ENCODE assay signal across 22 mouse cellular contexts in the genomic region with DNA sequence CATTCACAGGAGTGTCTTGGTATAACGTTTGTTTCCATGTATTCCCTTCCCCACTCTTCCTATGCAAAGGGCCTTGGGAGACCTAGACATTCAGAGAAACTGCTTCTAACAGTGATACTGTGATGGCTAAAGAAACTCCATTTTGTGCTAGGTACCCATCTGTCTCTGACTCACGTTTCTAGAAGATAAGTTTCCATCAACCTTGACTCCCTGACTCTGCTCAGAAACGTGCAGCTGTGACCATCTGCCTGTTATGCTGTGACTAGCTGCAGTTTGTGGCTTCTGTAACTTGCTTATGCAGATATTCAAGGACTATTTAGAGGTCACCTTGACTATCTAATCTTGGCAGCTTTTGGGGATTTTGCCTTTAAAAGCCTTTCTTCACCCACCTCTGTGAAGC. TPM values are rescaled to one million over a fixed set of nuclear protein-coding genes. Genes with fewer than 3 reads are reported as not detected.
DNase-seq lines count a peak whose midpoint lies in the region; ATAC-seq and TF ChIP-seq lines count a peak whose summit lies in the region.
"Had no signal": no experiment of that assay in that cellular context is flagged by ENCODE, and none has a peak within 500 bp of the region (broad histone marks: within the 10 kb centered on the region; RNA-seq: fewer than 3 reads in every experiment).

No protein-coding gene starts in this region.

- H3K27me3 ChIP-seq in erythroblast, embryonic 14.5 days (ENCODE audit: control insufficient read depth), result no peaks in the 10 kb centered on the region
- H3K27me3 ChIP-seq in spleen, adult 2 months (ENCODE audit: control insufficient read depth, insufficient read depth, low read length), result no peaks in the 10 kb centered on the region
- no peaks in the 10 kb centered on the region for H3K27me3 ChIP-seq in CH12.LX (replicated peaks)
- H3K27me3 ChIP-seq: forebrain, embryonic 13.5 days; forebrain, embryonic 15.5 days; Patski had no signal

- no peak for TF ChIP-seq POLR2A in spleen, adult 2 months (IDR thresholded peaks at IDR 0.05; ENCODE audit: low read depth, low read length)
- no peak for TF ChIP-seq POLR2A in CH12.LX (IDR thresholded peaks at IDR 0.05; ENCODE audit: low read depth, low read length)

- peak overlapping the region; percentile 88 for H3K9ac ChIP-seq in CH12.LX (ENCODE audit: insufficient read depth, low read depth)
- H3K9ac ChIP-seq: forebrain, embryonic 13.5 days; forebrain, embryonic 15.5 days; forebrain, postnatal 0 days had no signal

- in situ Hi-C loops in CH12.LX (cut with MboI; ENCODE audit: low pct_ligation_motif_present, low pct_unique_long_range_greater_than_20kb, low sequenced_read_pairs), result loop anchor here (5.0 kb wide), 1 partner anchor 76 kb away; no protein-coding TSS in a partner anchor

- TF ChIP-seq RAD21 in CH12.LX (IDR thresholded peaks at IDR 0.05; ENCODE audit: low read depth, low read length), result no peak

- 45% methylated on average over 3 of the region's 3 CpGs for WGBS in spleen, adult 2 months

- no peak for TF ChIP-seq CTCF in spleen, adult 2 months (IDR thresholded peaks at IDR 0.05; ENCODE audit: extremely low read depth, insufficient read depth, insufficient read length, insufficient replicate concordance)
- TF ChIP-seq CTCF in CH12.LX (conservative IDR thresholded peaks at IDR 0.05 in 1 of 2, IDR thresholded peaks at IDR 0.05 in 1 of 2; ENCODE audit: low read depth in 2 of 2, low read length in 2 of 2), result no peak

- H3K4me2 ChIP-seq in CH12.LX (ENCODE audit: insufficient read depth, low read depth, poor library complexity, severe bottlenecking), result peak overlapping the region; percentile 99
- H3K4me2 ChIP-seq: forebrain, embryonic 15.5 days had no signal

- peak; percentile 85 for TF ChIP-seq EP300 in CH12.LX (IDR thresholded peaks at IDR 0.05; ENCODE audit: low read length)

- H3K4me3 ChIP-seq in erythroblast, embryonic 14.5 days (replicated peaks), result peak overlapping the region; percentile 1
- no peak overlapping the region for H3K4me3 ChIP-seq in spleen, adult 2 months (ENCODE audit: extremely low read depth, insufficient read depth, insufficient read length)
- H3K4me3 ChIP-seq in CH12.LX (replicated peaks in 1 of 3; ENCODE audit: low read depth in 2 of 3, low read length in 2 of 3, poor library complexity in 1 of 3), result peak overlapping the region in 2 of 3 experiments; percentile 82 to 96
- H3K4me3 ChIP-seq: forebrain, embryonic 13.5 days; forebrain, embryonic 15.5 days had no signal

- 0 out of 2 replicates have a peak overlapping the region, but pooled peaks have one; percentile 10 for H3K27ac ChIP-seq in spleen, adult 2 months (ENCODE audit: insufficient read depth, low read length)
- H3K27ac ChIP-seq in CH12.LX (ENCODE audit: insufficient read depth, low read depth), result peak overlapping the region; percentile 79
- H3K27ac ChIP-seq: forebrain, embryonic 13.5 days; forebrain, embryonic 15.5 days had no signal

- peaks cover 41% of the 10 kb centered on the region for H3K4me1 ChIP-seq in erythroblast, embryonic 14.5 days (ENCODE audit: control insufficient read depth)
- H3K4me1 ChIP-seq in spleen, adult 2 months (ENCODE audit: control insufficient read depth, insufficient read depth, insufficient read length), result peaks cover 14% of the 10 kb centered on the region
- H3K4me1 ChIP-seq in CH12.LX (ENCODE audit: control insufficient read depth in 1 of 2, insufficient read depth in 2 of 2), result peaks cover 33 to 77% of the 10 kb centered on the region in 2 experiments

- ATAC-seq in erythroblast, adult 5-6 weeks (replicated peaks; ENCODE audit: low FRiP score, poor library complexity, severe bottlenecking), result no peak
- ATAC-seq: activated CD4-positive, CD25-positive, alpha-beta regulatory T cell, adult 4 months; forebrain, embryonic 13.5 days; forebrain, embryonic 15.5 days; forebrain, postnatal 0 days; Patski had no signal

- peaks cover 50% of the 10 kb centered on the region for H3K36me3 ChIP-seq in erythroblast, embryonic 14.5 days (ENCODE audit: control insufficient read depth)
- H3K36me3 ChIP-seq in spleen, adult 2 months (ENCODE audit: control insufficient read depth, insufficient read depth, low read length), result no peaks in the 10 kb centered on the region
- peaks cover 24 to 39% of the 10 kb centered on the region in 2 experiments for H3K36me3 ChIP-seq in CH12.LX (replicated peaks in 1 of 2; ENCODE audit: control insufficient read depth in 1 of 2, insufficient read depth in 1 of 2, low read length in 1 of 2)

- peaks cover 40% of the 10 kb centered on the region for H3K79me2 ChIP-seq in CH12.LX (replicated peaks; ENCODE audit: control insufficient read depth, extremely low read depth, insufficient read depth, poor library complexity, severe bottlenecking)

- dilution Hi-C loops in CH12.LX (cut with MboI; ENCODE audit: extremely low pct_ligation_motif_present, extremely low pct_unique_long_range_greater_than_20kb, low sequenced_read_pairs), result no loop called here

- no peaks in the 10 kb centered on the region for H3K9me3 ChIP-seq in erythroblast, embryonic 14.5 days (ENCODE audit: control insufficient read depth, low read length)
- no peaks in the 10 kb centered on the region for H3K9me3 ChIP-seq in CH12.LX (replicated peaks; ENCODE audit: low read length)
- H3K9me3 ChIP-seq: forebrain, embryonic 13.5 days; forebrain, embryonic 15.5 days; G1E had no signal

- no peak for DNase-seq in spleen, adult 2 months (ENCODE audit: low read depth in 1 of 2, low spot score in 2 of 2)
- no peak for DNase-seq in spleen, postnatal 4 days (ENCODE audit: low spot score in 2 of 2)
- peak; percentile 80 for DNase-seq in CH12.LX (ENCODE audit: extremely low read depth)
- no peak for DNase-seq in layer of hippocampus, postnatal 10 days (ENCODE audit: low spot score in 2 of 2)
- DNase-seq: adrenal gland, adult 8-10 months; adrenal gland, postnatal 14 days; adrenal gland, postnatal 36 days; cerebellum, adult 11-12 months; cerebellum, adult 2 months; cerebellum, adult 9-10 months; cerebellum, postnatal 10 days; cerebellum, postnatal 25 days; forebrain, postnatal 0 days had no signal

TF ChIP-seq in CH12.LX, 34 proteins besides CTCF, POLR2A, EP300 and RAD21 (continues in another document):
- peak; percentile 100 for TF ChIP-seq BHLHE40 (IDR thresholded peaks at IDR 0.05; ENCODE audit: low read depth, low read length)
- peak; percentile 66 for TF ChIP-seq MEF2A (IDR thresholded peaks at IDR 0.05; ENCODE audit: borderline replicate concordance, low read depth, low read length)
- no peak for TF ChIP-seq MAZ (IDR thresholded peaks at IDR 0.05; ENCODE audit: low read depth, low read length)
- no peak; the same call in 1 of the 2 replicates for TF ChIP-seq CHD2 (IDR thresholded peaks at IDR 0.05; ENCODE audit: low read length)
- no peak for TF ChIP-seq KAT2A (IDR thresholded peaks at IDR 0.05; ENCODE audit: insufficient replicate concordance, low read length)
- no peak for TF ChIP-seq TBP (conservative IDR thresholded peaks at IDR 0.05; ENCODE audit: low read depth, low read length)
- no peak for TF ChIP-seq ZNF384 (IDR thresholded peaks at IDR 0.05; ENCODE audit: low read depth, low read length)
- TF ChIP-seq HCFC1 (IDR thresholded peaks at IDR 0.05; ENCODE audit: low read depth, low read length), result no peak

RNA-seq across cellular contexts. Expression of a gene that starts 1.8 kb away (rescaled TPM):
- 3.0 and 3.7 TPM in 2 replicates for polyA plus RNA-seq in erythroblast, embryonic 14.5 days (2012)
- 3.6 and 6.3 TPM in 2 replicates for total RNA-seq in erythroblast, adult 5-6 weeks (2015; ENCODE audit: low replicate concordance)
- total RNA-seq in erythroblast, adult 5-6 weeks (2017; ENCODE audit: low replicate concordance), result 75.6 and 96.5 TPM in 2 replicates
- 19.9 and 26.7 TPM in 2 replicates for polyA plus RNA-seq in spleen, adult 2 months (2012; rRNA removed)
- 72.2 and 83.6 TPM in 2 replicates for total RNA-seq in CH12.LX (2012; rRNA removed)
- 256 and 275 TPM in 2 replicates for total RNA-seq in CH12.LX (2014; rRNA removed)
- 167 and 219 TPM in 2 replicates for polyA plus RNA-seq in CH12.LX (2012; ENCODE audit: insufficient read length, low read depth)
- 10 to 100 TPM; 52.6 to 53.4 TPM for total RNA-seq in layer of hippocampus, postnatal 10 days (2021)

RNA-seq across cellular contexts. Expression of a gene that starts 2.0 kb away (rescaled TPM):
- 1.4 and 2.3 TPM in 2 replicates for polyA plus RNA-seq in erythroblast, embryonic 14.5 days (2012)
- 6.3 and 8.3 TPM in 2 replicates for total RNA-seq in erythroblast, adult 5-6 weeks (2015; ENCODE audit: low replicate concordance)
- total RNA-seq in erythroblast, adult 5-6 weeks (2017; ENCODE audit: low replicate concordance), result 15.3 and 31.6 TPM in 2 replicates
- polyA plus RNA-seq in spleen, adult 2 months (2012; rRNA removed), result 28.7 and 32.1 TPM in 2 replicates
- 30.9 and 31.0 TPM in 2 replicates for total RNA-seq in CH12.LX (2012; rRNA removed)
- total RNA-seq in CH12.LX (2014; rRNA removed), result 21.8 and 22.8 TPM in 2 replicates
- 38.9 and 43.3 TPM in 2 replicates for polyA plus RNA-seq in CH12.LX (2012; ENCODE audit: insufficient read length, low read depth)
- total RNA-seq in layer of hippocampus, postnatal 10 days (2021), result 10 to 100 TPM; 21.6 to 25.5 TPM

RNA-seq across cellular contexts. Expression of a gene that starts 19.4 kb away (rescaled TPM):
- polyA plus RNA-seq in erythroblast, embryonic 14.5 days (2012), result 0.09 and 0.28 TPM in 2 replicates
- total RNA-seq in erythroblast, adult 5-6 weeks (2015; ENCODE audit: low replicate concordance), result 7.5 and 7.9 TPM in 2 replicates
- total RNA-seq in erythroblast, adult 5-6 weeks (2017; ENCODE audit: low replicate concordance), result 0.26 and 1.5 TPM in 2 replicates
- polyA plus RNA-seq in spleen, adult 2 months (2012; rRNA removed), result 0.19 and 0.54 TPM in 2 replicates
- total RNA-seq in CH12.LX (2012; rRNA removed) (0.21 and 0.29 TPM in 2 replicates), CH12.LX (2014; rRNA removed) (not detected in 2 replicates)
- polyA plus RNA-seq in CH12.LX (2012; ENCODE audit: insufficient read length, low read depth), result 0.56 and 0.59 TPM in 2 replicates
- total RNA-seq in layer of hippocampus, postnatal 10 days (2021), result not detected
- total RNA-seq: adrenal gland, adult 18-20 months; adrenal gland, adult 8-10 months; adrenal gland, postnatal 14 days; adrenal gland, postnatal 36 days; forebrain, postnatal 0 days had no signal
- polyA plus RNA-seq: cerebellum, adult 2 months; cortical plate, adult 2 months; G1E had no signal

RNA-seq across cellular contexts. Expression of a gene that starts 31.5 kb away (rescaled TPM):
- 2.1 and 3.2 TPM in 2 replicates for polyA plus RNA-seq in erythroblast, embryonic 14.5 days (2012)
- 14.2 and 17.9 TPM in 2 replicates for total RNA-seq in erythroblast, adult 5-6 weeks (2015; ENCODE audit: low replicate concordance)
- 17.1 and 19.2 TPM in 2 replicates for total RNA-seq in erythroblast, adult 5-6 weeks (2017; ENCODE audit: low replicate concordance)
- polyA plus RNA-seq in spleen, adult 2 months (2012; rRNA removed), result 5.7 and 8.0 TPM in 2 replicates
- total RNA-seq in CH12.LX (2012; rRNA removed), result 0.42 and 0.46 TPM in 2 replicates
- total RNA-seq in CH12.LX (2014; rRNA removed), result 0.98 and 1.6 TPM in 2 replicates
- 1.4 and 2.3 TPM in 2 replicates for polyA plus RNA-seq in CH12.LX (2012; ENCODE audit: insufficient read length, low read depth)
- total RNA-seq in layer of hippocampus, postnatal 10 days (2021), result under 1 TPM; 0.85 to 0.98 TPM

RNA-seq across cellular contexts. Expression of a gene that starts 43.3 kb away (rescaled TPM):
- polyA plus RNA-seq in erythroblast, embryonic 14.5 days (2012), result 0.01 TPM in 1 of 2 replicates, not detected in the other
- not detected in 2 replicates for total RNA-seq in erythroblast, adult 5-6 weeks (2015; ENCODE audit: low replicate concordance)
- total RNA-seq in erythroblast, adult 5-6 weeks (2017; ENCODE audit: low replicate concordance), result not detected in 2 replicates
- polyA plus RNA-seq in spleen, adult 2 months (2012; rRNA removed), result 2.5 and 2.8 TPM in 2 replicates
- 3.4 and 6.3 TPM in 2 replicates for total RNA-seq in CH12.LX (2012; rRNA removed)
- 0.09 and 0.42 TPM in 2 replicates for total RNA-seq in CH12.LX (2014; rRNA removed)
- polyA plus RNA-seq in CH12.LX (2012; ENCODE audit: insufficient read length, low read depth), result 0.59 and 0.91 TPM in 2 replicates
- 1 to 10 TPM in 1 of 2 experiments, under 1 TPM in 1; 0.85 to 1.3 TPM for total RNA-seq in layer of hippocampus, postnatal 10 days (2021)
- polyA plus RNA-seq: activated CD4-positive, CD25-positive, alpha-beta regulatory T cell, adult 4 months had no signal
